Mouse (Mus musculus): ENCODE measurements around the gene Aaas.
A peak's percentile ranks its signal among the peaks of the same experiment; 100 is the strongest.

The Aaas gene

GRCm38 (mm10) chr15:102336946-102337345 is 13.6 kb downstream of the Aaas start:
- no peak for TF ChIP-seq GATA4 (IDR thresholded peaks at IDR 0.05; ENCODE audit: insufficient replicate concordance, low read length)

DNA sequence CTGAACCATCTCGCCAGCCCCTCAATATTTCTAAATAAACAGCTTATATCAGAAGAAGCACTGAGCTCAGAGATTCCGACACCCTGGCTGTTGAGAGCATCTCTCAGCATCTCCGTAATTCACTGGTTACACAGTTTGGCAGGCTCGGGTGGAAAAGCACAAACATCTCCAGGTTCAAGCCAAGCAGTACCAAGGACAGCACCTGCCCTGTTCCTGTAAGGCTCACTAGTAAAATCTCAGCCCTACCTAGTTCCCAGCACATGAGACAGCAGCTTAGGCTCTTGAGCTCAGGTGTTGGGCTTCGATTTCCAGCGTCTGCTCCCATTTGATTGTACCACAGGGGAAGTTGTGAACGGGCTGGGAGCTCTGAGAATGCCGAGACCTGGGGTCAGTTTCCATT is 15.3 kb downstream of the Aaas start:
- no peak for TF ChIP-seq GATA4 (IDR thresholded peaks at IDR 0.05; ENCODE audit: insufficient replicate concordance, low read length)

GRCm38 (mm10) chr15:102331610-102332015 is 19.0 kb downstream of the Aaas start, which contains the start of gene Myg1:
Gene Myg1, plus strand, starts transcription at chr15:102331709.
- peak; percentile 38; the same call in 1 of the 2 replicates for TF ChIP-seq GATA4 (IDR thresholded peaks at IDR 0.05; ENCODE audit: insufficient replicate concordance, low read length)

DNA sequence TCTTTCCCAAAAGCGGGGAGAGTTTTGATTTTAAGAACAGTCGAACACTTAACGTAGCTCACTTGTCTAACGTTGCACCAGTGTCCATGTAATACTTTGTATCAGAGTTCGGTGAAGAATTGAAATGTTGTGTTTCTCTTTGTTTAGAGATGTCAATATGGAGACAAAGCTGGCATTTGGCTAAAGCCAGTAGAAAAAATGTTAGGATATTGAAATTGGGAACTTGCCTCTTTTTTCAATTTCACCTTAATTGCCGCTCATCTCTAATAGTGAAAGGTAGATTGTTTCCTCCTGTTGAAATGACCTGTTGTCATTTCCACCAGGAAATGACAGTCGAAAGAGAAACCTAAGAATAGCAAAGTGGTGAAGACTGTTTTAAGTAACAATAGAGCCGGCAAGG is 23.7 kb downstream of the Aaas start:
- no peak for TF ChIP-seq GATA4 (IDR thresholded peaks at IDR 0.05; ENCODE audit: insufficient replicate concordance, low read length)

- no peak for TF ChIP-seq GATA4 (IDR thresholded peaks at IDR 0.05; ENCODE audit: insufficient replicate concordance, low read length)
Observed at GRCm38 (mm10) chr15:102326022-102326576, 24.5 kb downstream of the Aaas start, which contains the start of gene Pfdn5. Gene Pfdn5, plus strand, starts transcription at chr15:102326116.

DNA sequence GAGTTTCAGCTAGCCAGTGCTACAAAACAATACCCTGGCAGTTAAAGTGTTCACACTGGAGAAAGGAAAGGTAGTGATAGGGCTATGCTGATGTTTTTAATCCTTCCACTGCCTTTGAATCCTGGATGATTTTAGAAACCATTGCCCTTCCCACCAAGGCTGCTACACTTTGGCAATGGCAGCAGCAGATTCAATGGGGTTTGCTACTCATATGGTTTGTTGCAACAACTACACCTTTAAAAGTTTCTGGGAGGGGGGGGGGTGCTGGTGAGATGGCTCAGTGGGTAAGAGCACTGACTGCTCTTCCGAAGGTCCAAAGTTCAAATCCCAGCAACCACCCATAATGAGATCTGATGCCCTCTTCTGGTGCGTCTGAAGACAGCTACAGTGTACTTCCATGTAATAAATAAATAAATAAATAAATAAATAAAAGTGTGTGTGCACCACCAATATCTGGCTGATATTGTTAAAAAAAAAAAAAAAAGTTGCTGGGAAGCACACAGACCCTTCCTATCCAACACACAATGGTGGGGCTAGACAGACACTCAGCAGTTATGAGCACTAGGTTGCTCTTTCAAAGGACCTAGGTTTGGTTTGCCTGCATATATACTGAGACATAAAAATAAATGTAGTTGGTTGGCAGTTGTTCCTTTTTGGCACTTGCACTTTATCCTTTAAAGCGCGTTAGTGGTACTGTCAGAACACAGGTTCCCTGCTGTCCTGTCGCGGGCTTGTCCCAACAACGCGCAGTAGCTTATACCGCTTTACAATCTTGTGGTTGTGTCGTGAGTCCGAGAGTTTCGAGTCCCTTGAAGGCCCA is 25.7 kb downstream of the Aaas start:
- TF ChIP-seq GATA4 (IDR thresholded peaks at IDR 0.05; ENCODE audit: insufficient replicate concordance, low read length): no peak

DNA sequence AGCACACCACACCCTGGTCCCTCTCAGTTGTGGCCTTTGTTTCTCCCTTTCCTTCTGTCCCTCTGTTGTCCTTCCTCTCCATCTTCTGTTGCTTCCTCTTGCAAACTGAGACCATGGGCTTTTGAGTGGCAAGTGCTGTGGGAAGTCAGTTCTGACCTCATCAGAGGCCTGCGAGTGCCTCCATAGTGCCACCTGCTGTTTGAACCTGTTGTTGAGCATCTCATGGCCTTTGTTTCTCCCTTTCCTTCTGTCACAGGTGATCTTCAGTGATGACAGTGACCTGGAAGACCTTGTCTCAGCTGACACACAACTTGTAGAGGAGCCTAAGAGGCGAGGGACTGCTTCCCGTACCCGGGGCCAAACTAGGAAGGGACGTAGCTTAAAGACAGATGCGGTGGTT is 34.3 kb downstream of the Aaas start:
- no peak for TF ChIP-seq GATA4 (IDR thresholded peaks at IDR 0.05; ENCODE audit: insufficient replicate concordance, low read length)

DNA sequence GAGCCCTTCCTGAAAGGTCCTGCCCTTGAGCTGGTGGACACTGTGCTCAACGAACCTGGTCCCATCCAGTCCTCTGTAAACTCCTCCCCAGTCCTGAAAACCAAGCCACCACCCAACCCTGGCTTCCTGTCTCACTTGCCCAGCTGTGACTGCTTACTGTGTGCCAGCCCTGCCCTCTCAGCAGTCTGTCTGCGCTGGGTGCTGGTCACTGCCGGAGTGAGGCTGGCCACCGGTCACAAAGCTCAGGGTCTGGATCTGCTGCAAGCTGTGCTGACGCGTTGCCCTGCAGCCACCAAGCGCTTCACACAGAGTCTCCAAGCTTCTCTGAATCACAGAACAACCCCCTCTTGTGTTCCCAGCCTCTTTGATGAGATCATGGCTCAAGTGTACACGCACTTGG is 35.3 kb downstream of the Aaas start:
- no peak for TF ChIP-seq GATA4 (IDR thresholded peaks at IDR 0.05; ENCODE audit: insufficient replicate concordance, low read length)

DNA sequence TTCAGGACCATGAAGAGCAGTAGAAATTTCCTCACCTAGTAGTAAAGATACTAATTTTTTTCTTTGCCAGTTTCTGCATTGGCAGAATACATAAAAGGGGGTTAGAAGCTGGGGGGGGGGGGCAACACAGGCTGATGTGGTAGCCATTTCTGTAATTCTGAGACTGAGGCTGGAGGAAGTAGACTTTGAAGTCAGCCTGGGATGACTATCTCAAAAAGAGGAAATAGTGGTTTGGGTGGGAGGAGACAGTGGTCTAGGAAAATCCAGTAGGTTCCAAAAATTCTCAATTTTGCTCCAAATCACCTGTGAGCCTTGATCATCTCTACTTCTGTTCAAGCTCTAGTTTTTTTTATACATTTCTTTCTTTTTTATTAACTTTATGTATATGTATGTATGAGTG is 39.1 kb downstream of the Aaas start:
- no peak for TF ChIP-seq GATA4 (IDR thresholded peaks at IDR 0.05; ENCODE audit: insufficient replicate concordance, low read length)

DNA sequence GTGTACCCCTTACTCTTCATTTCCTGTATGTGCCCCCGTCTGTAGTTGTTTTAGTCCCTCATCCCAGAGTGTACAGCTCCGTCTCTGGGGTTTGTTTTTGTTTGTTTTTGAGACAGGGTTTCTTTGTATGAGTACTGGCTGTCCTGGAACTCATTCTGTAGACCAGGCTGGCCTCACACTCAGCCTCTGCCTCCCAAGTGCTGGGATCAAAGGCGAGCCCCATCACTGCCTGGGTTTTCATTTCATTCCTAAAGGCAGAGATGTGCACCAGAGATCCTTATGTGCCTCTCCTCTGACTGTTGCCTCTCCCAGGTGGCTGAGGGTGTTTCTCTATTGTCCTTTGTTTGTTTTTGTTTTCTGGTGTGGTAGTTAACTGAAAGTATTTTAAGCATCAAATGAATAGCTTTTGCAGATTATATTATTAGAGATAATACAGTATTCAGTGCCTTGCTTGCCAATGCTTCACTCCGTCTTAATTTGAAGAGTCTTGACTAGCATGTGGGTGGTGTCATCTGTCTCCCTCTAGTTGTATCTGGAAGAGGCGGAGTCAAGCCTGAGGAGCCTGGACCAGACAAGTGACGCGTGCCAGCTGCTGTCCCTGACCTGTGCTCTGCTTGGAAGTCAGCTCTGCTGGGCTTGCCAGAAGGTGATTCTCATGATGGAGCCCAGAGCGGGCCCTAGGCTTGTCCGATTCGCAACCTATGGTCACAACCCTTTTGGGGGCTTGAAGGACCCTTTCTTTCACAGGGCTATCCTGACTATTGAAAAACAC is 40.3 kb downstream of the Aaas start:
- TF ChIP-seq GATA4 (IDR thresholded peaks at IDR 0.05; ENCODE audit: insufficient replicate concordance, low read length): no peak

DNA sequence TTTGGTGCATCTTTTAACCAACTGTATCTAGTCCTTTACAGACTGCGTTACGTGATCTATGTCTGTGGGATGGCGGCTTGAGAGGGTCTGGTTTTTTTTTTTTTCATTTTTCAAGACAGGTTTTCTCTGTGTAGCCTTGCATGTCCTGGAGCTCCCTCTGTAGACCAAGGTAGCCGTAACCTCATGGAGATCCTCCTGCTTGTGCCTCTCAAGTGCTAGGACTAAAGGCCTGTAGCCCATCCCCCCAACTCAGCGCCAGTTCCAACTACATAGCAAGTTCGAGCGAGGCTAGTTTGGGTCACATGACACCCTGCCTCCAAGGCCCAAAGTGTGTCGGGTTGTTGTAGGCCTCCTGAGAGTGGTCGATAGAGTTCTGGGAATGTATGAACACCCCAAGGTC is 41.9 kb downstream of the Aaas start:
- no peak for TF ChIP-seq GATA4 (IDR thresholded peaks at IDR 0.05; ENCODE audit: insufficient replicate concordance, low read length)

DNA sequence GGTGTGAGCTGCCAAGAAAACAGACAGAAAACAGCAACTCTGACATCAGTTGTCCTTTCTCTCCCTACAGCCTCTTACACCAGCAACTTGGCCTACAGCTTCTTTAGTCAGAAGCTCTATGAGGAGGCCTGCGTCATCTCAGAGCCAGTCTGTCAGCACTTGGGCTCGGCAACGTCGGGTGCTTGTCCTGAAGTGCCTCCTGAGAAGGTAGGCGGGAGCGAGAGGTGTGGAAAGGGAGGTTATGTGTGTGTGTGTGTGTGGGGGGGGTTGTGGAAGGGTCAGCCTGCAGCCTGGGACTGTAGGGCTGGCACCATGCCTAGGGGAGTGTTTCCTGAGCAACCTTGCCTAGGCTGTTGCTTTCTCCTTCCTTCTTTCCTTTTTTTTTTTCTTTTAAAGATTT is 48.0 kb downstream of the Aaas start:
- no peak for TF ChIP-seq GATA4 (IDR thresholded peaks at IDR 0.05; ENCODE audit: insufficient replicate concordance, low read length)

DNA sequence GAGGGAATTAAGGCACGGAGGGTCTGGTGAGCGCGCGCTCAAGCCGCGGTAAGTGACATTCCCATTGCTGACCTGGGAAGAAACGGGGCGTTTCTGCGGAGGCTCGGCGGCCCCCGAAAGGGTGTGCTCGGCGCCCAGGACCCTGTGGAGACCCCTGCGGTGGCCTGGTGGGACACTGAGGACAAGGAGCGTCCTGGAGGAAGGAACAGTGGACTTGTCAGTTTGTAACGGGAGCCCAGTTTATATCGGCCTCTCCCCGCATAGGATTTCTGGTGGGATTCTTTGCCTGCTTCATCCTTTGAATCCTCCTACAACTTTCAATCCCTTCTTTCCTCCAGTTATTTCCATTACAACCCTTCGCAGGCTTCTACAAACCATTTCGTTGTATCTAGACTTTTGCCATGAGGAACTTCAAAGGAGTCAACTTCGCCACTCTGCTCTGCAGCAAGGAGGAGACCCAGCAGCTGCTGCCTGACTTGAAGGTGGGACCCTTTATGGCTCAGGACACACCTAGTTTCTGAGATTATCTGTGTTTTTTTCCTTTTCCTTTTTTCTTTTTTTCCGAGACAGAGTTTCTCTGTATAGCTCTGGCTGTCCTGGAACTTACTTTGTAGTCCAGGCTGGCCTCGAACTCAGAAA is 54.1 kb downstream of the Aaas start:
- TF ChIP-seq GATA4 (IDR thresholded peaks at IDR 0.05; ENCODE audit: insufficient replicate concordance, low read length): no peak

DNA sequence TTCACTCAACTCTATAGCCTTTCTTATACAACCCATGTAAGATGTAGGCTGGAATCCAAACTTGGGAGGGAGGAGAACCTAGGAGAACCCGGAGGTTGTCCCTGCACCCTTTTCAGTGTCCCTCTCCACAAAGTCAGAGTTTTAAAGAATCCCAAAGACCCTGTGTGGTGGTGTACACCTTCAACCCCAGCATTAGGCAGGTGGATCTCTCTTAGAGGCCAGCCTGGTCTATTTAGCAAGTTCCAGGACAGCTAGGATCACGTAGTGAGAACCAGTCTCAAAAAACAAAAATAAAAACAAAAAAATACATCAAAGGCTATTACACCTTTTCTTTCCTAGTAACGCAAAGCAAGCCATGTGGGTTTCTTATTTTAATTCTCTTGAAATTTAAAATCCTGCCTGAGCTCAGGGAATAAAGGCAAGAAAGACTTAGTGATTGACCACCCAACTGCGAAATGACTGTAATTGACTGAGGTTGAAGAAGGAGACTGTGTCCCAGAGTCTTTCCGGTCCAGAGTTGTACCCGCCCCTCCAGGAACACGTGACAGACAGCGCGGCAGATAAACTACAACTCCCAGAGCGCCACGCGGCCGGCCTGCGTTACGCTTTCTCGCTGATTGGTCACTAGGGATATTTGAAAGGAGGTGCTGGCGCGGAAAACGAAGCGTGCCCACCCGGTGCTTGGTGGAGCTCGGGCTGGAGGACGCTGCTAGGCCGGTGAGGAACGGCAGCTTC is 54.8 kb downstream of the Aaas start, which contains the start of gene Espl1:
TSS of gene Espl1 (plus strand) at position 634 of the 735 bp plus-strand sequence.
- no peak for TF ChIP-seq GATA4 (IDR thresholded peaks at IDR 0.05; ENCODE audit: insufficient replicate concordance, low read length)
